12 mouse cellular contexts compared by ENCODE assay signal in genomic region chr12:85963160-85963559, GRCm38 (mm10).
DNase-seq lines count a peak whose midpoint lies in the region; ATAC-seq and TF ChIP-seq lines count a peak whose summit lies in the region.
"Had no signal": no experiment of that assay in that cellular context is flagged by ENCODE, and none has a peak within 500 bp of the region (broad histone marks: within the 10 kb centered on the region; RNA-seq: fewer than 3 reads in every experiment).

No protein-coding gene starts in this region.

- no peaks in the 10 kb centered on the region for H3K9me3 ChIP-seq in heart, embryonic 10.5 days
- H3K9me3 ChIP-seq in kidney, postnatal 0 days (replicated peaks; ENCODE audit: low read length): no peaks in the 10 kb centered on the region
- H3K9me3 ChIP-seq in limb, embryonic 12.5 days: no peaks in the 10 kb centered on the region
- H3K9me3 ChIP-seq: neural tube, embryonic 13.5 days had no signal

- no peak for ATAC-seq in kidney, postnatal 0 days (replicated peaks; ENCODE audit: low FRiP score, low read depth)
- ATAC-seq in limb, embryonic 12.5 days (ENCODE audit: insufficient number of reproducible peaks, insufficient read depth, low FRiP score, low TSS enrichment, low read depth): no peak

- TF ChIP-seq POLR2A in bone marrow, adult 2 months (IDR thresholded peaks at IDR 0.05; ENCODE audit: borderline replicate concordance, control insufficient read depth, low read depth, low read length): no peak

- no peak overlapping the region for H3K4me2 ChIP-seq in kidney, postnatal 0 days (ENCODE audit: low read length)
- no peak overlapping the region for H3K4me2 ChIP-seq in limb, embryonic 12.5 days
- H3K4me2 ChIP-seq: neural tube, embryonic 13.5 days had no signal

- 31% methylated on average over 2 of the region's 2 CpGs for WGBS in heart, embryonic 10.5 days
- WGBS in kidney, postnatal 0 days: 64% methylated on average over 2 of the region's 2 CpGs
- 66% methylated on average over 2 of the region's 2 CpGs for WGBS in bone marrow, adult 2 months
- 85% methylated on average over 2 of the region's 2 CpGs for WGBS in limb, embryonic 12.5 days

- H3K9ac ChIP-seq in kidney, postnatal 0 days (ENCODE audit: low read depth, low read length): no peak overlapping the region
- no peak overlapping the region for H3K9ac ChIP-seq in limb, embryonic 12.5 days (replicated peaks)
- H3K9ac ChIP-seq: neural tube, embryonic 13.5 days had no signal

- H3K4me3 ChIP-seq in heart, embryonic 10.5 days: no peak overlapping the region
- no peak overlapping the region for H3K4me3 ChIP-seq in kidney, postnatal 0 days (replicated peaks; ENCODE audit: low read depth, low read length)
- no peak overlapping the region for H3K4me3 ChIP-seq in bone marrow, adult 2 months (replicated peaks; ENCODE audit: control insufficient read depth, low read depth, low read length)
- H3K4me3 ChIP-seq in limb, embryonic 12.5 days (replicated peaks): no peak overlapping the region
- H3K4me3 ChIP-seq: neural tube, embryonic 13.5 days had no signal

- no peak for TF ChIP-seq CTCF in kidney, postnatal 0 days (IDR thresholded peaks at IDR 0.05; ENCODE audit: low read depth)
- no peak for TF ChIP-seq CTCF in bone marrow, adult 2 months (IDR thresholded peaks at IDR 0.05; ENCODE audit: control insufficient read depth, insufficient read depth, low read length)

- peak overlapping the region; percentile 6; the same call in 1 of the 2 replicates for H3K27ac ChIP-seq in heart, embryonic 10.5 days
- peak overlapping the region; percentile 19; the same call in 1 of the 2 replicates for H3K27ac ChIP-seq in kidney, postnatal 0 days
- peak overlapping the region; percentile 55 for H3K27ac ChIP-seq in bone marrow, adult 2 months (ENCODE audit: control insufficient read depth, insufficient read depth, low read depth, low read length, poor library complexity)
- peak overlapping the region; percentile 26; the same call in 1 of the 2 replicates for H3K27ac ChIP-seq in limb, embryonic 12.5 days
- H3K27ac ChIP-seq: neural tube, embryonic 13.5 days had no signal

- peaks cover 9% of the 10 kb centered on the region; the same call in 1 of the 2 replicates for H3K36me3 ChIP-seq in heart, embryonic 10.5 days
- no peaks in the 10 kb centered on the region for H3K36me3 ChIP-seq in kidney, postnatal 0 days (ENCODE audit: insufficient read depth, low read length)
- H3K36me3 ChIP-seq in limb, embryonic 12.5 days: no peaks in the 10 kb centered on the region
- H3K36me3 ChIP-seq: neural tube, embryonic 13.5 days had no signal

- no peak for DNase-seq in heart, embryonic 10.5 days (ENCODE audit: low spot score)
- DNase-seq in heart, adult 9 months (ENCODE audit: low spot score in 2 of 2): no peak
- no peak for DNase-seq in kidney, postnatal 0 days (ENCODE audit: low spot score)
- no peak for DNase-seq in kidney, adult 11 months
- no peak for DNase-seq in ovary, postnatal 10 days (ENCODE audit: low spot score)
- DNase-seq in adipocyte (ENCODE audit: low spot score): no peak
- DNase-seq: cerebellum, adult 2 months; midbrain, embryonic 14.5 days; right cerebral cortex, adult 18-20 months had no signal

- H3K4me1 ChIP-seq in heart, embryonic 10.5 days: peaks cover 30% of the 10 kb centered on the region
- peaks cover 18% of the 10 kb centered on the region for H3K4me1 ChIP-seq in kidney, postnatal 0 days (replicated peaks; ENCODE audit: insufficient read depth, low read length)
- peaks cover 2% of the 10 kb centered on the region; the same call in 1 of the 2 replicates for H3K4me1 ChIP-seq in bone marrow, adult 2 months (ENCODE audit: control insufficient read depth, insufficient read depth, low read length)
- H3K4me1 ChIP-seq in limb, embryonic 12.5 days (replicated peaks): peaks cover 53% of the 10 kb centered on the region

- no peaks in the 10 kb centered on the region for H3K27me3 ChIP-seq in heart, embryonic 10.5 days (ENCODE audit: insufficient read depth, poor library complexity, severe bottlenecking)
- H3K27me3 ChIP-seq in kidney, postnatal 0 days (ENCODE audit: insufficient read depth, low read length): no peaks in the 10 kb centered on the region
- no peaks in the 10 kb centered on the region for H3K27me3 ChIP-seq in limb, embryonic 12.5 days
- H3K27me3 ChIP-seq: neural tube, embryonic 13.5 days had no signal
